Mouse (Mus musculus) neural tube, embryonic 14.5 days (tissue): ENCODE results near the gene Ptgir. TPM values are rescaled to one million over a fixed set of nuclear protein-coding genes. Genes with fewer than 3 reads are reported as not detected.
A peak's percentile ranks its signal among the peaks of the same experiment; 100 is the strongest.

Source experiments
- ATAC-seq: fragments of 200-750 bp; cut with Nextera tagmentation; 2 replicates; pipeline ENCODE4 v1.8.0; 2017; ENCODE audit warnings: low read depth, mild to moderate bottlenecking, moderate TSS enrichment, moderate library complexity
- H3K27ac ChIP-seq: fragments of 300-500 bp; sonication (generic); 2 replicates; pipeline ENCODE4 v1.5.1; 2014; ENCODE audit warnings: low read depth, mild to moderate bottlenecking, control low read depth, low read length, moderate library complexity, mixed read lengths
- H3K27me3 ChIP-seq: fragments of 300-500 bp; sonication (generic); 2 replicates; pipeline ENCODE4 v1.6.1; 2014; ENCODE audit warnings: low read length; ENCODE audit not compliant: control insufficient read depth, insufficient read depth
- H3K36me3 ChIP-seq: fragments of 300-500 bp; sonication (generic); 2 replicates; pipeline ENCODE4 v1.6.1; 2014; ENCODE audit warnings: low read length, mixed read lengths; ENCODE audit not compliant: control insufficient read depth, insufficient read depth
- H3K4me1 ChIP-seq: fragments of 300-500 bp; sonication (generic); 2 replicates; pipeline ENCODE4 v1.6.1; 2014; ENCODE audit warnings: low read length; ENCODE audit not compliant: control insufficient read depth, insufficient read depth
- H3K4me2 ChIP-seq: fragments of 300-500 bp; sonication (generic); 2 replicates; pipeline ENCODE4 v1.6.1; 2014; ENCODE audit warnings: mild to moderate bottlenecking, low read depth, low read length, control low read depth
- H3K4me3 ChIP-seq: fragments of 300-500 bp; sonication (generic); 2 replicates; pipeline ENCODE4 v1.5.1; 2014; ENCODE audit warnings: low read depth, low read length, control low read depth, mixed read lengths
- H3K9ac ChIP-seq: fragments of 300-500 bp; sonication (generic); replicated peaks from 2 replicates; pipeline ENCODE4 v1.6.1; 2014; ENCODE audit warnings: low read depth, mild to moderate bottlenecking, control low read depth, low read length, mixed read lengths
- H3K9me3 ChIP-seq: fragments of 300-500 bp; sonication (generic); 2 replicates; pipeline ENCODE4 v1.6.1; 2016; ENCODE audit warnings: low read length; ENCODE audit not compliant: control insufficient read depth
- WGBS: fragments of 180-500 bp; shearing (Covaris S2); extraction: QIAGEN DNeasy Blood & Tissue Kit; methylation state at CpG from one replicate; pipeline ENCODE4 v1.1.7; 2014; 5-methylcytosine and 5-hydroxymethylcytosine counted together
- polyA plus RNA-seq: library from polyadenylated mRNA; unstranded; fragments of >200 nt; fragmentation: Nextera tagmentation; extraction: Ambion mirVana; gene quantifications from 2 replicates; pipeline ENCODE4 v1.2.1, GENCODE M21; 2014

The Ptgir gene
- polyA plus RNA-seq = 1.2 TPM in 1 of 2 replicates, not detected in the other

DNA sequence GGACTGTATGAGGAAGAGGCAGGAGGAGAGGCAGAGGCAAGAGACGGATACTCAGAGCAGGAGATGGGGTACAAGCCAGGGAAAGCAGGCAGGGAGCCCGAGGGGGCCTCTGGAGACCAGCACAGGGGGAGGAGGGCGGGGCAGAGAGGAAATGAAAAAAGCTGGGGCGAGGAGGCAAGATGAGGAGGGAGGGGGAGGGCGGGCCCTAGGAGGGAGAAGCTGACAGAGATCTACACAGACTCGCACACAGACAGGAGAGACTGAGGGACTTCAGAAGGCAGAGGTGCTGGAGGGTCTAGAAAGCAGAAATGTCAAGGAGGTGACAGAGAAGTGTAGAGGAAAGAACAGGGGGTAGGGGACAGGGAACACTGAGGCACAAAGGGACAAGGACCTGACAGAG, at the start of gene Ptgir:
TSS of gene Ptgir (plus strand) at position 210 of the 400 bp plus-strand sequence.
- Histone ChIP-seq H3K9ac (0 out of 2 replicates have a peak within 1 kb of the TSS, but pooled peaks have one; percentile 8), H3K9me3 (no peaks in the 10 kb centered on the region), H3K4me1 (no peaks in the 10 kb centered on the region), H3K4me2 (no peak within 1 kb of the TSS), H3K27me3 (no peaks in the 10 kb centered on the region), H3K27ac (no peak within 1 kb of the TSS), H3K36me3 (no peaks in the 10 kb centered on the region), H3K4me3 (no peak within 1 kb of the TSS)
- WGBS = 15% methylated on average over 6 of the region's 6 CpGs
- no peak for ATAC-seq

DNA sequence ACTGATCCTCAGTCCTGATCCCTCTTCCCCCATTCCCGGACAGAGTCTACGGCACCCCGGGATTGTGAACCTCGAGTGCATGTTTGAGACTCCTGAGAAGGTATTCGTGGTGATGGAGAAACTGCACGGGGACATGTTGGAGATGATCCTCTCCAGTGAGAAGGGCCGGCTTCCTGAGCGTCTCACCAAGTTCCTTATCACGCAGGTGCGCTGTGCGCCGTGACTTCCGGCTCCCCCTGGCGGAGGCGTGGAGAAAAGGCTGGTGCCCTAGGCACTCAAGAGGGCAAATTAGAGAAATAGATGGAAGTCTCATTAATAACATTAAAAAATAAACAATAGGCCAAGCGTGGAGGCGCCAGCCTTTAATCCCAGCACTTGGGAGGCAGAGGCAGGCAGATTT, 48.0 kb upstream of the Ptgir start:
- Histone ChIP-seq H3K9me3 (no peaks in the 10 kb centered on the region), H3K27me3 (no peaks in the 10 kb centered on the region), H3K9ac (no peak overlapping the region), H3K36me3 (peaks cover 21% of the 10 kb centered on the region), H3K4me1 (no peaks in the 10 kb centered on the region), H3K27ac (no peak overlapping the region), H3K4me2 (no peak overlapping the region), H3K4me3 (no peak overlapping the region)
- no peak for ATAC-seq
- WGBS = 18% methylated on average over 17 of the region's 17 CpGs

- H3K4me1 ChIP-seq = no peaks in the 10 kb centered on the region
- H3K4me2 ChIP-seq = no peak overlapping the region
- H3K4me3 ChIP-seq = no peak overlapping the region
- no peaks in the 10 kb centered on the region for H3K9me3 ChIP-seq
- no peak overlapping the region for H3K27ac ChIP-seq
- WGBS = 33% methylated on average over 5 of the region's 5 CpGs
- peaks cover 16% of the 10 kb centered on the region for H3K36me3 ChIP-seq
- no peaks in the 10 kb centered on the region for H3K27me3 ChIP-seq
- no peak for ATAC-seq
- no peak overlapping the region for H3K9ac ChIP-seq
These were observed 46.2 kb upstream of the Ptgir start for GRCm38 (mm10) chr7:16859902-16860651.

DNA sequence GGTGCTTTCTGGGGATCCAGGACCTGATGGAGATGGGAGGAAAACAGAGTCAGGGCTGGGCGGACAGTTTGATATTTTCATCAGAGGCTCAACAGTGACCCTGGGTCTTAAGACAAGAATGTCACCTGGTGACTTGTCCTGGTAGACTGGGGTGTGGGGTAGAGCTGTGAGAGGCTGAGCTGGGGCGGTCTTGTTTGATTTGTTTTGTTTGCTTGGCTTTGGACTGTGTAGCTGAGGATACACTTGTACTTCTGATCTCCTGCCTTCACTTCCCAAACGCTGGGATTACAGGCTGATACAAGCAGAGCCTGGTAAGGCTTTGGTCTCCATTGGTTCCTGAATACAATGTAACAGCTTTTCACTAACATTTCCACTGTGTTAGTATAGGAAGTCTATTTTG, 38.8 kb upstream of the Ptgir start:
- Histone ChIP-seq H3K4me2 (no peak overlapping the region), H3K36me3 (no peaks in the 10 kb centered on the region; the same call in none of the 2 replicates), H3K27ac (no peak overlapping the region), H3K9me3 (no peaks in the 10 kb centered on the region), H3K9ac (no peak overlapping the region), H3K27me3 (no peaks in the 10 kb centered on the region), H3K4me3 (no peak overlapping the region), H3K4me1 (no peaks in the 10 kb centered on the region)
- WGBS = 92% methylated on average over 3 of the region's 3 CpGs
- ATAC-seq = no peak

GRCm38 (mm10) chr7:16869497-16869896, 36.8 kb upstream of the Ptgir start:
- WGBS = 13% methylated on average over 16 of the region's 16 CpGs
- H3K4me3 ChIP-seq = peak overlapping the region; percentile 29
- ATAC-seq = peak; percentile 99

GRCm38 (mm10) chr7:16871600-16871999, 34.7 kb upstream of the Ptgir start:
- H3K9ac ChIP-seq = no peak overlapping the region
- H3K4me1 ChIP-seq = peaks cover 8% of the 10 kb centered on the region
- no peaks in the 10 kb centered on the region for H3K27me3 ChIP-seq
- H3K4me3 ChIP-seq = no peak overlapping the region
- no peak for ATAC-seq
- H3K27ac ChIP-seq = no peak overlapping the region
- no peaks in the 10 kb centered on the region for H3K9me3 ChIP-seq
- WGBS = 86% methylated on average over 10 of the region's 10 CpGs
- H3K36me3 ChIP-seq = no peaks in the 10 kb centered on the region; the same call in none of the 2 replicates
- H3K4me2 ChIP-seq = no peak overlapping the region

More at GRCm38 (mm10) chr7:16869497-16869896, 36.8 kb upstream of the Ptgir start:
- Histone ChIP-seq H3K36me3 (no peaks in the 10 kb centered on the region; the same call in none of the 2 replicates), H3K4me1 (no peaks in the 10 kb centered on the region), H3K9me3 (no peaks in the 10 kb centered on the region), H3K4me2 (peak overlapping the region; percentile 57), H3K27ac (peak overlapping the region; percentile 85), H3K27me3 (no peaks in the 10 kb centered on the region), H3K9ac (peak overlapping the region; percentile 50)

- ATAC-seq = no peak
- Histone ChIP-seq H3K4me2 (no peak overlapping the region), H3K27ac (no peak overlapping the region), H3K27me3 (no peaks in the 10 kb centered on the region), H3K9ac (no peak overlapping the region), H3K36me3 (no peaks in the 10 kb centered on the region; the same call in none of the 2 replicates), H3K4me3 (no peak overlapping the region), H3K9me3 (no peaks in the 10 kb centered on the region), H3K4me1 (peaks cover 14% of the 10 kb centered on the region)
- WGBS = 95% methylated on average over 9 of the region's 9 CpGs
These were observed 33.8 kb upstream of the Ptgir start for GRCm38 (mm10) chr7:16872478-16872877.

DNA sequence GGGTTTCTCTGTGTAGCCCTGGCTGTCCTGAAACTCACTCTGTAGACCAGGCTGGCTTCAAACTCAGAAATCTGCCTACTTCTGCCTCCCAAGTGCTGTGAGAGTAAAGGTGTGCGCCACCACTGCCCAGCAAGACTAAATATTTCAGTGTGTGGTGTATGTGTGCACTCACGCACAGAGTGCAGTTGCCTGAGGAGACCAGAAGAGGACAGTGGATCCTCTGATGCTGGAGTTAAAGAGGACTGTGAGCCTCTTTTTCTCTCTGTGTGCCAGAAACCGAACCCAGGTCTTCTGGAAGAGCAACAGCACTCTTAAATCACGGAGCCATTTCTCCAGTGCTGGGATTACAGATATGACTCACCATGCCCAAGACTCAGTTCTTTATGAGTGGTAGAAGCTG, 32.9 kb upstream of the Ptgir start:
- peaks cover 14% of the 10 kb centered on the region for H3K4me1 ChIP-seq
- H3K9ac ChIP-seq = no peak overlapping the region
- no peaks in the 10 kb centered on the region for H3K9me3 ChIP-seq
- 91% methylated on average over 4 of the region's 4 CpGs for WGBS
- no peaks in the 10 kb centered on the region; the same call in none of the 2 replicates for H3K36me3 ChIP-seq
- no peaks in the 10 kb centered on the region for H3K27me3 ChIP-seq
- no peak for ATAC-seq
- H3K4me2 ChIP-seq = peak overlapping the region; percentile 33; the same call in 1 of the 2 replicates
- no peak overlapping the region for H3K4me3 ChIP-seq
- no peak overlapping the region for H3K27ac ChIP-seq

- Histone ChIP-seq H3K27me3 (no peaks in the 10 kb centered on the region), H3K4me1 (peaks cover 14% of the 10 kb centered on the region), H3K4me3 (peak overlapping the region; percentile 28), H3K9me3 (no peaks in the 10 kb centered on the region), H3K27ac (peak overlapping the region; percentile 74), H3K9ac (no peak overlapping the region), H3K36me3 (peaks cover 2% of the 10 kb centered on the region), H3K4me2 (peak overlapping the region; percentile 33)
- no peak for ATAC-seq
- WGBS = 5% methylated on average over 17 of the region's 17 CpGs
These were observed 32.1 kb upstream of the Ptgir start for GRCm38 (mm10) chr7:16874190-16874589.
